Mouse (Mus musculus) heart, embryonic 11.5 days (tissue): Measurements from ENCODE around the gene Mlf2. TPM values are rescaled to one million over a fixed set of nuclear protein-coding genes. Genes with fewer than 3 reads are reported as not detected.

ENCODE experiments used
- ATAC-seq: fragments of 200-750 bp; cut with Nextera tagmentation; replicated peaks from 2 replicates; pipeline ENCODE4 v1.8.0; 2017; ENCODE audit warnings: moderate library complexity; ENCODE audit not compliant: insufficient number of reproducible peaks, low FRiP score, low TSS enrichment
- H3K27ac ChIP-seq: fragments of 300-500 bp; sonication (generic); 2 replicates; pipeline ENCODE4 v1.5.1; 2014; ENCODE audit warnings: mild to moderate bottlenecking, low read depth, low read length
- H3K27me3 ChIP-seq: fragments of 300-500 bp; sonication (generic); 2 replicates; pipeline ENCODE4 v1.6.1; 2014; ENCODE audit warnings: mild to moderate bottlenecking, low read length, mixed read lengths; ENCODE audit not compliant: control insufficient read depth, insufficient read depth
- H3K36me3 ChIP-seq: fragments of 300-500 bp; sonication (generic); 2 replicates; pipeline ENCODE4 v1.6.1; 2014; ENCODE audit warnings: mild to moderate bottlenecking, low read length, moderate library complexity, mixed read lengths; ENCODE audit not compliant: control insufficient read depth, insufficient read depth
- H3K4me1 ChIP-seq: fragments of 300-500 bp; sonication (generic); 2 replicates; pipeline ENCODE4 v1.6.1; 2014; ENCODE audit warnings: low read length; ENCODE audit not compliant: control insufficient read depth, insufficient read depth
- H3K4me2 ChIP-seq: fragments of 300-500 bp; sonication (generic); 2 replicates; pipeline ENCODE4 v1.6.1; 2014; ENCODE audit warnings: mild to moderate bottlenecking, moderate library complexity
- H3K4me3 ChIP-seq: fragments of 300-500 bp; sonication (generic); 2 replicates; pipeline ENCODE4 v1.5.1; 2014; ENCODE audit warnings: low read depth, low read length
- H3K9ac ChIP-seq: fragments of 300-500 bp; sonication (generic); 2 replicates; pipeline ENCODE4 v1.6.1; 2014; ENCODE audit warnings: mild to moderate bottlenecking, low read depth, low read length, moderate library complexity
- H3K9me3 ChIP-seq: fragments of 300-500 bp; sonication (generic); replicated peaks from 2 replicates; pipeline ENCODE4 v1.6.1; 2016; ENCODE audit warnings: low read length; ENCODE audit not compliant: control insufficient read depth
- WGBS: fragments of 180-500 bp; shearing (Covaris S2); extraction: QIAGEN DNeasy Blood & Tissue Kit; methylation state at CpG from one replicate; pipeline ENCODE4 v1.1.7; 2014; ENCODE audit not compliant: insufficient replicate concordance; 5-methylcytosine and 5-hydroxymethylcytosine counted together
- polyA plus RNA-seq: library from polyadenylated mRNA; unstranded; fragments of >200 nt; fragmentation: Nextera tagmentation; extraction: Ambion mirVana; gene quantifications from 2 replicates; pipeline ENCODE4 v1.2.1, GENCODE M21; 2014

The Mlf2 gene
- 326 and 347 TPM in 2 replicates for polyA plus RNA-seq

- peak within 1 kb of the TSS; percentile 79 for H3K4me3 ChIP-seq
- peaks cover 18% of the 10 kb centered on the region for H3K36me3 ChIP-seq
- peak within 1 kb of the TSS; percentile 79 for H3K4me2 ChIP-seq
- peak; percentile 92 for ATAC-seq
- peaks cover 9% of the 10 kb centered on the region for H3K4me1 ChIP-seq
- H3K9ac ChIP-seq = peak within 1 kb of the TSS; percentile 81
- H3K27me3 ChIP-seq = no peaks in the 10 kb centered on the region
- no peaks in the 10 kb centered on the region for H3K9me3 ChIP-seq
- WGBS = 1% methylated on average over 52 of the region's 64 CpGs
- H3K27ac ChIP-seq = peak within 1 kb of the TSS; percentile 97
Measured at GRCm38 (mm10) chr6:124930754-124931524, at the start of gene Mlf2. Gene Mlf2 (plus strand): TSS chr6:124931386.

GRCm38 (mm10) chr6:124881821-124882220 is 49.4 kb upstream of the Mlf2 start:
- H3K36me3 ChIP-seq = no peaks in the 10 kb centered on the region
- no peak overlapping the region for H3K27ac ChIP-seq
- no peak for ATAC-seq
- H3K4me2 ChIP-seq = no peak overlapping the region
- H3K9ac ChIP-seq = no peak overlapping the region
- no peak overlapping the region for H3K4me3 ChIP-seq
- no peaks in the 10 kb centered on the region for H3K4me1 ChIP-seq
- H3K9me3 ChIP-seq = no peaks in the 10 kb centered on the region
- WGBS = 90% methylated on average over 9 of the region's 9 CpGs
- no peaks in the 10 kb centered on the region for H3K27me3 ChIP-seq

GRCm38 (mm10) chr6:124883351-124883750 is 47.8 kb upstream of the Mlf2 start:
- Histone ChIP-seq H3K9me3 (no peaks in the 10 kb centered on the region), H3K4me1 (no peaks in the 10 kb centered on the region), H3K4me3 (no peak overlapping the region), H3K27me3 (no peaks in the 10 kb centered on the region), H3K36me3 (no peaks in the 10 kb centered on the region), H3K9ac (no peak overlapping the region), H3K4me2 (no peak overlapping the region), H3K27ac (no peak overlapping the region)
- ATAC-seq = no peak
- WGBS = 76% methylated on average over 10 of the region's 10 CpGs

- WGBS = 64% methylated on average over 10 of the region's 10 CpGs
- Histone ChIP-seq H3K27me3 (no peaks in the 10 kb centered on the region), H3K27ac (no peak overlapping the region), H3K9me3 (no peaks in the 10 kb centered on the region), H3K9ac (no peak overlapping the region), H3K4me3 (no peak overlapping the region), H3K36me3 (no peaks in the 10 kb centered on the region), H3K4me1 (no peaks in the 10 kb centered on the region), H3K4me2 (no peak overlapping the region)
- no peak; the same call in 1 of the 2 replicates for ATAC-seq
Measured at GRCm38 (mm10) chr6:124884714-124885500, 46.3 kb upstream of the Mlf2 start.

GRCm38 (mm10) chr6:124885956-124886381 is 45.2 kb upstream of the Mlf2 start:
- no peak overlapping the region for H3K4me3 ChIP-seq
- H3K9me3 ChIP-seq = no peaks in the 10 kb centered on the region
- H3K9ac ChIP-seq = no peak overlapping the region
- ATAC-seq = no peak
- H3K4me1 ChIP-seq = no peaks in the 10 kb centered on the region
- no peaks in the 10 kb centered on the region for H3K36me3 ChIP-seq
- no peaks in the 10 kb centered on the region for H3K27me3 ChIP-seq
- no peak overlapping the region for H3K27ac ChIP-seq
- WGBS = 85% methylated on average over 8 of the region's 8 CpGs
- no peak overlapping the region for H3K4me2 ChIP-seq

GRCm38 (mm10) chr6:124887986-124888385 is 43.2 kb upstream of the Mlf2 start, which contains the start of gene Cd4:
Gene Cd4 (minus strand): TSS chr6:124888221.
- no peak within 1 kb of the TSS for H3K4me2 ChIP-seq
- ATAC-seq = no peak
- H3K9me3 ChIP-seq = no peaks in the 10 kb centered on the region
- no peaks in the 10 kb centered on the region for H3K27me3 ChIP-seq
- H3K4me3 ChIP-seq = no peak within 1 kb of the TSS
- WGBS = 89% methylated on average over 9 of the region's 9 CpGs
- H3K4me1 ChIP-seq = no peaks in the 10 kb centered on the region
- no peak within 1 kb of the TSS for H3K9ac ChIP-seq
- no peaks in the 10 kb centered on the region for H3K36me3 ChIP-seq
- no peak within 1 kb of the TSS for H3K27ac ChIP-seq

- Histone ChIP-seq H3K27ac (no peak overlapping the region), H3K4me2 (no peak overlapping the region), H3K36me3 (no peaks in the 10 kb centered on the region), H3K4me3 (no peak overlapping the region), H3K4me1 (no peaks in the 10 kb centered on the region), H3K9me3 (no peaks in the 10 kb centered on the region), H3K9ac (no peak overlapping the region), H3K27me3 (no peaks in the 10 kb centered on the region)
- WGBS = 89% methylated on average over 6 of the region's 6 CpGs
- ATAC-seq = no peak
Measured at GRCm38 (mm10) chr6:124888555-124889125, 42.5 kb upstream of the Mlf2 start.

- Histone ChIP-seq H3K4me3 (no peak overlapping the region), H3K4me1 (no peaks in the 10 kb centered on the region), H3K9ac (no peak overlapping the region), H3K27ac (no peak overlapping the region), H3K4me2 (no peak overlapping the region), H3K27me3 (no peaks in the 10 kb centered on the region), H3K9me3 (no peaks in the 10 kb centered on the region), H3K36me3 (no peaks in the 10 kb centered on the region)
- WGBS = 56% methylated on average over 6 of the region's 6 CpGs
- no peak for ATAC-seq
Measured at GRCm38 (mm10) chr6:124890997-124891396, 40.2 kb upstream of the Mlf2 start.
